Mouse (Mus musculus) gonadal fat pad, adult 2 months (tissue): ENCODE measurements around the gene Rtn4ip1. TPM values are rescaled to one million over a fixed set of nuclear protein-coding genes. Genes with fewer than 3 reads are reported as not detected.
"Not testable (repeated sequence)": the region's sequence is repeated elsewhere in the genome, so short reads cannot be mapped to it uniquely, and the experiment has no call there.

ENCODE experiments used
- DNase-seq: peaks from one replicate; pipeline ENCODE4 v3.0.0-alpha.2; 2012; ENCODE audit warnings: low read depth
- polyA plus RNA-seq: library from polyadenylated mRNA; depleted of rRNA; stranded (reverse); fragments of >200 nt; gene quantifications from 2 replicates; pipeline ENCODE4 v1.2.3, GENCODE M21; 2012

The Rtn4ip1 gene
- polyA plus RNA-seq, 1 experiment = 15.3 TPM

DNA sequence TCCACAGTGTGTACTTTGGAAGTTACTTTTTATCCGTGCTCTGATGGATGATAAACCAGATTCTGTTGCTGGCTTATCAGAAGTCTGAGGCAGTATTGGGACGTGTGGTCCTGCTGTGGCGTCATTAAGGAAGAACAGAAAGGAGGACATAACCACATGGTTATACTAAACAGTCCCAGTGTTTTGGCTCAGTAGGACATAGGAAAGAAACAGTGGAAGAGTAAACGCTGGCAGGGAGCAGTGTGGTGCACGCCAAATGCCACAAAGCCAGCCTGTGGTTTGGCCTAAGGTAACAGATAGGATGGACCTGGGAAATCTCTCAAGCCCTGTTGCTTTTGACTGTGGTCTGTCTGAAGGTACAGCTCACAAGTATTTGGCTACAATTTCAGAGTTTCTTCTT lies 27.0 kb downstream of the Rtn4ip1 start:
- no peak for DNase-seq

DNA sequence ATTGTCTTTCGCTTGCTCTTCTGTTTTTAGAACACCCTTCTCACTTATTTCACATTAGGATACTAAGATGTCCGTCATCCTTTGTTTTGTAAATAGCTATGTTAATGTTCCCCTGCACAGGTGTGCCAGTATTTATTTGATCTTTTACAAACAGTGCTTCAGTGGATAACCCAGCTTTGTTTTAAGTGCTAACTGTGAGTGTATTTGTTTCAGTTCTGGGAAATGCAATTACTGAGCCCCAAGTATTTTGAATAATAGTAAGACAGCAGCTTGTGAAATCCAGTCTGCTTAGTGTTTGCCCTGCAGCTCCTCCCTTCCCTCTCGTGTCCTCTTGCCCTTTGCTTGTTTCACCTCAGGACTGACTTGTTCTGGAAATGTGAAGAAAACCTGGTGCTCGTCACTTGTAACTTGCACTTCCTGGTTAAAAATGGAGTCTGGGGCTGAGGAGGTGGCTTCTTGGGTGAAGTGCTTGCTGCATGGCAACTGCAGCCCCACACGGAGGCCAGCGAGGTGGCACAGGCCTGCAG lies 37.6 kb downstream of the Rtn4ip1 start:
- no peak for DNase-seq

DNA sequence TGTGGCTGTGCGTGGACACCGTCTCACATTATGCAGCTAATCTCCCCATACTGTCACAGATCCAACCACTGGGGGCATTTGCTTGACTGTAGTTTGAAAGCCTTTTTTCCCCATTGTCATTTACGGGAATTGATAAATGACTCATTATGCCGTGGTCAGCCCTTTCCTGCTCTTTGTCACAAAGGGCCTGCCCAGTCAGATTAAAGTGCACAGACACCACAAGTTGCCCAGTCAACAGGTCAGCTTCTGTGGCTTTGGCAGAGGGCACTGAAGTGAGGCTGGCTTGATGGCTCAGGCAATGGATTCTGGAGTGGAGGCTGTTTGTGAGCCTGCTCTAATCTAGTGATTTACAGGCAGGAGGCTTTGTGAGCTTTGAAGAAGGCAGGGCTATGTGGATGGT lies 42.1 kb downstream of the Rtn4ip1 start:
- DNase-seq = no peak

DNA sequence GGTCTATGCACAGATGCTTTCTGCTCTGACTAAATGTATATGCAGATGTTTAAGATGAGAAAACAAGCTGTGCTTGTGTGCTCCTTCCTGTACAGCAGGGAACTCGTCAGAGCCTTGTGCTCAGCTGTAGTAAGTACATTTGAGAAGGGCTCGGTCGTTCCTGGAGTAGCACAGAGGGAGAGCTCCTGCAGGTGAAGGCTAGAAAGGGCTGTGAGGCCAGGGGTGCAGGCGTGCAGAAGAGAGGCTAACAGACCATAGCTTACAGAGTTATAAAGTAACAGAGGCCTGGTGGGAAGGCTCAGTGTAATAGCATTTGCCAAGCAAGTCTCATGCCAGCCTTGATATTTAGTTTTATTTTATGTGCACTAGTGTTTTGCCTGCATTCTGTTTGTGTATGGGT lies 43.8 kb downstream of the Rtn4ip1 start:
- no peak for DNase-seq

DNA sequence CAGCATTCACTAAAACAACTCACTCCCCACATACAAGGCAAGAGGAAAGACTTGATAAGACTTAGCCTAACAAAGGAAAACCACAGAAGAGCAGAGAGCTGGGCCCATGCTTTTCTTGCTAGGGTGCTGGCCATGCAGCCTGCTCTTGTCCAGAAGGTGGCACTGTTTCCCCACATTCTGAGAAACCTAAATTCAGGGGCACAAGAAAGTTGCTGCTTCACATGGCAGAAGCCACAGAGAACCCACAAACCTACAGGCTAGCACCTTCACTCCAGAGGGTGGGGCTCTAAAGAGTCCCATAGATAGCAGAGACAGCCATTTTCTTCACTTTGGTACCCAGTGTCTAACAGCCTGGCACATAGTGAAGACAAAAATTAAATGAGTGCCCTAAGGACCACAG lies 52.3 kb downstream of the Rtn4ip1 start:
- no peak for DNase-seq

DNA sequence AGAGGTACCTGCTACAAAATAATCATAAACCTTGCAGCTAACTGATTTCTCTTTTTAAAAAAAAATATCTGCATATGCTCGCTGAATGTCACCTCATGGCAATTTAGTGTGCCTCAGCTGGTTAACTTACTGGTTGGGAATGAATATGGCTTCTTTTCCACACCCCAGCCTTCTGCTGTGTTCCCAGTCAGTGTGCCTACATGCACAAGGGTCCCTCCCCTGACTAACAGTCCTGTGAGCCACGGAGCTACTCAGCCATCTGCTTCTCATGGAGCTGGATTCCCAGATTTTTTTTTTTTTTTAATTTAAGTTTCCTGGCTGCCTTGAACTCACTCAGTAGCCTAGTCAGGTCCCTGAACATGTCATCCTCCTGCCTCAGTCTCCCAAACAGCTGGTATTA lies 63.3 kb downstream of the Rtn4ip1 start:
- no peak for DNase-seq

DNA sequence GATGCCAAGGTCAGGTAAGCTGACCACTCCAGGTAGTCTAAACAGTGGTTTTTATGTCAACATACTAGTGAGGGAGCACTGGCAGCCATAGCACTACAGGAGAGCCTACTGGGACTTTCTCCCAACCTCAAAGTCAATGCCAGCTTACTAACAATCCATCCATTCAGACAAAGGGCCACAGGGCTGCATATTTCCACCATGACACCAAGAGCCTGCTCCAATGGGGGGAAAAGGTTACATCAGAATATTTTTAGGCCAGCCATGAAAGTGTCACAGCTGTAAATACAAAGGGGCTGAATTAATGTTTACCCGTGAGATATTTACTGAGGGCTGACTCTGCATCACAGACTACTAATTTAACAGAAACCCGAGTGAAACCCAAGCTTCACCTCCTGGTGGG lies 71.6 kb downstream of the Rtn4ip1 start:
- DNase-seq = no peak

DNA sequence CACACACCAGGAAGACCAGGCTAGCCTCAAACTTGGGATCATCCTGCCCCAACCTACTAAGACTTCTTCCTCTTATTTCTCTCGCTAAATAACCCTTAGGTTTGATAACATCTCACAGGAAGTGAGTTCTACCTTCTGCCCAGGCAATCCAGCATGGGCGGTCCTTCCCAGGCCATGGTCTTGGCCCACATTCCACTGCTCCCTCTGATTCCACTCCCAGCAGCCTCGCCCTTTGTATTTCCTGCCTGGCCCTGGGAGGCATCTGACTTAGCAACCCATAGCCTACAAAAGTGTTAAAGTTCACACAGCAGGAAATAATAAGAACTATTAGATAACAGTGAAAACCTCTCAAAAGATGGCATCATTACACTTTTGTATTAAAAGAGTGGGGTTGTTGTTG lies 75.7 kb downstream of the Rtn4ip1 start:
- no peak for DNase-seq

DNA sequence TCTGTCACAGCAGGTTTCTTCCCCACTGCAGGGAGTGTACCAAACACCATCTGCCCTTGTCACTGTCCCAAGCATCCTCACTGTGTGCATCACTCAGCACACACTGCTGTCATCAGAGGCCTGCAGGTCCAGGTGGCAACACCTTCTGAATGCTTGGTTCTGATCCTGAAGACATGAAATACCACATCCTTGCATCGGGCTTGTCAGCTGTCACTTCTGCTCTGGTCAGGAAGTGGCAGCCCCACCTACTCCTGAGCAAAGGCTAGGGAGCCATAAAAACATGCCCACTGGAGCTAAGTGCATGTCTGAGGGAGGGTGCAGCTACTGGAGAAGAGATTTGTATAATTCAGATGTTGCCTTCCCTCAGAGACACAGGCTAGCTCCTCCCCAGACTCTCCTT lies 78.5 kb downstream of the Rtn4ip1 start:
- no peak for DNase-seq

DNA sequence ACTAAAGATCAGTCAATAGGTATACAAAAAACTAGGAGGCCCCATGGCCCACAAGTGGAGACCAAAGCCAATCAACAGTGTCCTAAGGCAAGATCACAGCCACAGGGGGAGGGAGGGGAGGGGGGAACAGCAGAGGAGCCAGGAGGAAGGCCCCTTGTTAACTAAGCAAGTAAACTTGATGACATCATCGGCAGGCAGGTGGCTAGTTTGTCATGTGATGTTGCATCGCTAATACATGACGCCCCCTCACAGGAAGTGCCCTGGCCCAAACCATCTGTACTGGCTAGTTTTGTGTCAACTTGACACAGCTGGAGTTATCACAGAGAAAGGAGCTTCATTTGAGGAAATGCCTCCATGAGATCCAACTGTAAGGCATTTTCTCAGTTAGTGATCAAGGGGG lies 79.1 kb downstream of the Rtn4ip1 start:
- not testable (repeated sequence) for DNase-seq

DNA sequence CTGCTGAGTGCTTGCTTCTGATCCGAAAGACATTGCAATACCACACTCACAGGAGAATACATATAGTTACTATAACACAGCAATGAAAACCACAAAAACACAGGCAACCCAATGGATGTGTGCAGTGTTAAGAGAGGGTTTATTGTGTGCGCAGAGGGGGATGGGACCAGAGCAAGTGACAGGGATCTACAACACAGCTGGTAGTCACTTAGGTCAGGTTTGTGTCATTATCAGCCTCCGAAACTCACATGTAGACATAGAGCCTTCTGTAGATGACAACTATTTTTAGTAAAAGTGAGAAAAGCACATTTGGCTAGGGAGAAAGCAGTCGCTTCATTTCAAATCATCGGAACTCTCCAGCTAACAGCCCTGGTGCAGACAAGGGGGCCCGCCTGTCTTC lies 80.9 kb downstream of the Rtn4ip1 start:
- no peak for DNase-seq

DNA sequence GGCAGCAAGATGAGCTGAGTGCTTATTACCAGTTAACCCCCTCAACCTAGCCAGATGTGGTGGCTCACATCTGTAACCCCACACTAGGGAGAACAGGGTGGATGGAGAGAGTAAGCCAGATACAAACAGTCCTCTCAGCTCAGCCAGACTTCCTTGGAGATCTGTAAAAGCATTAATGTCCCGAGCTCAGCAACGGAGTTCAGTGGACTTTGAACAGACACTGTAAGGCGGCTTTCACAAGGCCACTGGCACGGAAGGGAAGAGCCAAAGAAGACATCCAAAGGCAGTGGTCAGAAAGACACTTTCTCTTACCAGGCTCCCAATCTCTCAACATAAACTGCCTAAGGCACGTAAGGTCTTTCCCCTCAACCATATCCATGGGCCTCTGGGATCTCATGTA lies 81.6 kb downstream of the Rtn4ip1 start:
- DNase-seq = no peak

DNA sequence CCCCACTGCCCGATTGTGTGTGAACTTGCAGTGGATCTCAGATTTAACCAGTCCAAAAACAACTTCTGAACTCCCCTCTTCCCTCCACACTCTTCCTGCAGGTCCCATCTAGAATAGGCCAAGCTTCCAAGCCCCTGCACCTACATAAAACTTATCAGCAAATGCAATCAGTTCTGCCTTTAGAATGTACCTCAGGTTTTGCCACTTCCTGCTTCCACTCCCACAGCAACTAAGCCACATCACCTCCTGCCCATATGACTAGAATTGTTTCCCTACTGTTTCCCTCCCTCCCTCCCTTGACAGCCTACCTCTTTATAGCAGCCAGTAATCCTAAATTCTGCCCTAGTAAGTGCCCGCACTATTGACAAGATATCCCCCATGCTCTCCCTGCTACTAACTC lies 82.3 kb downstream of the Rtn4ip1 start:
- DNase-seq = no peak

DNA sequence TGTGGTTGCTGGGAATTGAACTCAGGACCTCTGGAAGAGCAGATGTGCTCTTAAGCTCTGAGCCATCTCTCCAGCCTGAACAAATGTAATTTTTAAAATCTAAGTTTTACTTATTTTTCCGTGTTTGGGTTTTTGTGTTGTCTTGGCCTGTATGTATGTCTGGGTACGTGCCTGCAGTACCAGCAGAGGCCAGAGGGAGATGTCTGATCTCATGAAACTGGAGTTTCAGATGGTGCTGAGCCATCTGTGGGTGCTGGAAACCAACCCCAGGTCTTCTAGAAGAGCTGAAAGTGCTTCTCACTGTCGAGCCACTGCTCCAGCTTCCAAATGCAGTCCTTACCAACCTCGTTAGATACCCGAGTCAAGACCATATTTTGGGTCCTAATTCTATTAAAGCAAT lies 89.7 kb downstream of the Rtn4ip1 start:
- DNase-seq = no peak

DNA sequence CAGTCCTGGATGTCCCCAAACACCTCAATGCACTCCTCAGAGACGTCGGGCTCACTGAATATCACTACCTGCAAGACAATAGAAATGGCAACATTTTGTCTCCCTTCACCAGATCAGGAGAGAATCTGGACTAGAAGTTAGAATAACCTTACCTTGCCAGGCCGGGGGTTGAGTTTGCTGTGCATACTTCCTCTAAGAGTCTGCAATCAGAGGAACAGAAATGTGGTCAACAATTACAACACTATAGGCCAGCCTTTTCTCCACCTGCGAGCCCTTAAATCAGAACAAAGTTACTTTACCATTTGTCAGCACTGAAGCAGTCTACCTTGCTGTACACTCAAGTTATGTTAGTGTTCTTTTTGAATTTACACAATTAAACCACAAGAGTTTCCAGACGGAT lies 90.9 kb downstream of the Rtn4ip1 start:
- no peak for DNase-seq

DNA sequence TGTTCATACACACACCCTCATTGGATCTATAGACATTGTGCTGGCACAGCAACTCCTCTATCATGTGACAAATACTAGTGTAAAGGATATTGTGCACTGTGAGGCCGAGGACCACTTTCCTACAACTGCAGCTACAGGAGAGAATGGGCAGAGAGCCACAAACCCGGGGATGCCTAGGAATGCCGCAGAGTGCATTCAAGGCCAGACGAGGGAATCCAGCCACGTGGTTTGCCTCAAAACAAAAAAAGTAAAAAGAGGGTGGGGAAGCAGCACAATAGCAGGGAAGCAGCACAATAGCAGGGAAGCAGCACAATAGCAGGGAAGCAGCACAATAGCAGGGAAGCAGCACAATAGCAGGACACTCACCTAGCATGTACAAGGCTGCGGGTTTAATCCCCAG lies 91.6 kb downstream of the Rtn4ip1 start:
- no peak for DNase-seq

DNA sequence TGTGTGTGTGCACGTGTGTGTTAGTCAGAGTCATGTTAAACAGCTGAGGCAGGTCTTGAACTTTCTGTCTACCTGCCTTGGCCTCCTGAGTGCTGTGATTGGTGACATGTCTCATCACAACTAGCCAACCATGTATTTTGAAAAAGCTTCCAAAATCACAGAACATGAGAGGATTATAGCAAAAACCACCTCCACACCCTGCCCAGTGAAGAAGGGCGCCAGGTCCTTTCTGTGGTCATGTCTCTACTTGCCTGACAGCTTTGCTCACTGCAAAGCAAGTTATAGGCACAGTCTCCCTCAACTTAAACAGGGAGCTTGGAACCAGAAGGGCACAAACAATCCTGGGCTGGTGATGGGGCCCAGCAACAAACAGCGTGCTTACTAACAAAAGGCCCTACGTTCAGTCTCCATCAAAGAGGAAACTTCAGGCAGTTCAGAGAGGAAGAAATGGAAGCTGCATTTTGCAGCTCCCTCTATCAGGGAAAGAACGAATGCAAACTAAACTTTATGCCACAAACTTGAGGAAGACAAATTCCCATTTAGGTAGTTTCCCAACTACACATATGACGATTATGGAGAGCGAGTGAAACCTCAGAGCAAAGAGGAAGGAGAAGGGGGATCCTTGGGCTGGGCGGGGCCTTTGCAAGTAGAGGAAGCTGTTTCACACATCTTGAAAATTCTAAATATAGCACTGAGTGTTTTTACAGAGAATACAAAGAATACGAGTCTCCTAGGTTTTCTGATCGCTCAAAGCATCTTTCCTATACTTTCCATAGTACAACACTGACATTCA lies 94.4 kb downstream of the Rtn4ip1 start:
- no peak for DNase-seq

DNA sequence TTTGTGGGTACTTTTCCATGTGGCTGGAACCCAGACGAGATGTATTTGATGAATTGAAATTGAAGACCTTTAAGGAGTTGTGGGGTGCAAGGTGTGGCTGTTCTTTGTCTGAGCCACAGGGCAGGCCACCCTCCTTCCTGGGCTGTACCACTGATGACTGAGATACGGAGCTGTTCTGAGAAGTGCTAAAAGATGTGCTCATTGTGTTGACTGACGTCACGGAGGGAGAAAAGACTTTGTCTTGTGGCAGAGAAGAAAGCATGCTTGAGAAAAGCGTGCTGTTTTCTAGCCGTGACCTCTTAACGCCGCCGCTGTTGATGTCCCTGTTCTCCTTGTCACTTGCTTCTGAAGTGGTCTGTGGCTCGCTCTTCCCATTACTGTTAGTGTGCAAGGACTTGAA lies 95.7 kb downstream of the Rtn4ip1 start:
- no peak for DNase-seq

DNA sequence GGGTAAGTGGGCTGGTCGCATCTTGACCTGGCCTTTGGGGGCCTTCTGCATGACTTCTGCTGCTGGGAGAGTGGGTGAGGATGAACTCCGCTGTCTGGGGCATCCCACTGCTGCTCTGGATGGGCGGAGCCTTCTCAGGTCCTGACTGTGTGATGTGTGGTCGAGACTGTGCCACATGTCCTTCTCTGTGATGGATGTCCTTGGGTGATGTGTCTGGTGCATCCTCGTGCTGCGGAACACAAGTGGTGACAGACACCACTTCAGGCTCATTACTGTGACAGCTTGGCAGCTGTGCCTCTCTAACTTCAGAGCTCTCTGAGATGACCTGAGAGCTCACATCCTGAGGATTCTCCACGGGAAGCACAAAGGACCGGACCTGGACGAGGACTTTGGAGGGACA lies 96.4 kb downstream of the Rtn4ip1 start:
- DNase-seq = no peak

DNA sequence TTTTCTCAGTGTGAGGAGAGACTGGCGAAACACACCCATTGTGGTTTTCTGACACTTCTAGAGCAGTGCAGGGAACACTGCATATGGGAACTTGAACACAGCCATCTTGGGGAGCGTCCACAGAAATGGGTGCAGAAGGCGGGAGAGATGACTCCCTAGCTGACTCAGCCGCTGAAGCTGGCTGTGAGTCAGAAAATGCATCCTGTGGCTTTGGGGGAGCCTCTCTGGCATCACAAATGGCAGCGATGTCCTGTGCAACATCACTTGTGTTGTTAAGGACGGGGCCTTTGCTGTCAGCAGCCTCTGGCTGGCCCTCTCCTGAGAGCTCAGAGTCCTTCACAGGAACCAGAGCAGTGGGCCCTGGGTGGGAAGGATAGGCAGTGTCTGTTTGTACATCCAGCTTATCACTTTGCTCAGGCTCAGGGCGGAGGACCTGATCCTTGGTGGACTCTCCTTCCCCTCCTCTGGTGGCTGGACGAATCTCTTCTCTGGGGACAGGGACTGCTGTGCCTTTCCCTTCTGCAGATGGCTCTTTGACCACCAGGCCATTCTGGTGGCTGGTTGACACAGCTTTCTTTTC lies 97.0 kb downstream of the Rtn4ip1 start:
- DNase-seq = no peak

DNA sequence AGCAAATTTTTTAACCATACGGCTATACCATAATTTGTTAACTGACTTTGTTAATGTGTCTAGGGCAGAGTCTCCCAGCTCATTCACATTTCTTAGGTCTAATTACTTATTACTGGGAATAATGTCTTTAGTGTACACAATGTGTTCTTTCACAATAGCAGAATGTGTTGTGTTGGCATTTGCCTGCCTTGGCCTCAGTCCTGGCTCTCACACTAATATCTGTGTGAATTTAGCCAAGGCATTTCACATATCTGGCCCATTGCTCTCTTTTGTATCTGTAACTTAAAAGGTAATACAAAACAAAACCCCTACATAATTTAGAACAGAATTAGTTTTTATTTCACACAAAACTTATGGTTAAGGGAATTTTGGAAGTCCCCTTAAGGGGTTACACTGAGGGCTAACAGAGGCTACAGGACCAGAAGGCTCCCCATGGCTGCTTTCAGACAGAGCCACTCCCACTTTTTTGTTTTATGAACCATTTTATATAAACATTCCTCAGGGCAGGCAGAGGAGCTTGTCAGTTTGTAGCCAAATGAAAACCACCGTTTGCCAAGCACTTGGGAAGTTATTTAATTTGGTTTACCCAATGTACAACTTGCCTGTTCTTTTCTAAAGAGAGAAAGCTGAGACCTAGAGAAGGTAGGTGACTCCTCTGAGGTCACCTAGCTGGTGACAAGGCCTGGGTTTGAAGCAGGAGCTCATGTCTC lies 98.7 kb downstream of the Rtn4ip1 start:
- no peak for DNase-seq

DNA sequence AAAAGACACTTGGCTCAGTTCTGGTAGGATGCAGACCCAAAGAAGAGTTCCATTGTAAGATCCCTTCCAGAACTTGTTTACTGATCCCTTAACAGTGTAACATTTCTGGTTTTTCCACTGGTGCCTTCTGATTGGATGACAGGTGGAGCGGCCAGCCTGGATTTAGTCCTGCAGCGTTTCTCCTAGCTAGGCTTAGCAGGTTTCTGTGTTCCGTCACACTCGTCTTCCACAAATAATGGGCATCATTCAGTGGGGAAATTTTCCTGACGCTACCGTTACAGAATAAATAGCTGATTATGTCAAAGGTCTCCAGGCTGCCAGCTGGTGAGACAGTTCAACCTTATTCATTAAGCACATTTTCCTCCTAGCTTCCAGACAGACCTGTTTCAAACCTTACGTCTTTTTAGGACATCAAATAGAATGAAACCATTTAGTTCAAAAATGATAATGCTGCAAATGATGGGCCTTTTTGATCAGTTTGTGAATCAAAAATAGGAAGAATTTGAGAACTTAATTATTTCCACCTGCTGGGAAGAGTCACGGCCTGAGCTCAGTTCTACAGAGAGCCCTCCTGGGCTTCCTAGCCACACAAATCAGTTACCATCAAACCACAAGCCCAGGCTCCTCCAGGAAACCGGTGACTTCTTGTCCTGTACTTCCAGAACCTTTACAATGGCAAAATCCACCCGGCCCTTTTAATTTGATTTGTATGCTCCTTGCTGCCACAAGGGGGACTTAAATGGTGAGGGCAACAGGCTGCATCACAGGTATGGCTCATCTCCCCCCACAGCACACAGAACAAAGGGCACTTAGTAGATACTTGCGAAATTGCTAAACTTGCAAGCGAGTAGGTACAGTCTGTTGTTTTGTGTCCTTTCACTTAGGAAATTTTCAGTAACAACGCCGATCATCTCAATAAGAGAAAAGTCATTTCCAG lies 100.7 kb downstream of the Rtn4ip1 start:
- DNase-seq = no peak
